Mouse (Mus musculus): ENCODE measurements around the gene Gm44511. TPM values are rescaled to one million over a fixed set of nuclear protein-coding genes. Genes with fewer than 3 reads are reported as not detected.
"Not testable (repeated sequence)": the region's sequence is repeated elsewhere in the genome, so short reads cannot be mapped to it uniquely, and the experiment has no call there.

Gm44511 gene
- polyA plus RNA-seq, 1 experiment from 2014 or later = 0.26 TPM

GRCm38 (mm10) chr6:128760416-128761143 is 65.5 kb downstream of the Gm44511 start:
- TF ChIP-seq CTCF (IDR thresholded peaks at IDR 0.05) = peak; percentile 83
- ATAC-seq (peak; percentile 67), DNase-seq (ENCODE audit: low spot score) (peak; percentile 79)
- H3K9me3 ChIP-seq (ENCODE audit: low read length); H3K27me3 ChIP-seq (replicated peaks; ENCODE audit: insufficient read depth, low read length); H3K36me3 ChIP-seq (ENCODE audit: insufficient read depth, low read length); H3K4me1 ChIP-seq (ENCODE audit: insufficient read depth, low read depth, low read length): not testable (repeated sequence)
- H3K4me3 ChIP-seq (ENCODE audit: low read depth, low read length) = peak overlapping the region; percentile 66
- peak overlapping the region; percentile 64 for H3K9ac ChIP-seq (replicated peaks; ENCODE audit: low read depth)
- 2% methylated on average over 44 of the region's 44 CpGs for WGBS
- H3K27ac ChIP-seq (ENCODE audit: low read length) = peak overlapping the region; percentile 86
- H3K4me2 ChIP-seq (replicated peaks; ENCODE audit: low read depth, low read length) = peak overlapping the region; percentile 48

- not testable (repeated sequence) for H3K9me3 ChIP-seq (ENCODE audit: low read length); H3K27me3 ChIP-seq (replicated peaks; ENCODE audit: insufficient read depth, low read length); H3K4me1 ChIP-seq (ENCODE audit: insufficient read depth, low read depth, low read length); H3K36me3 ChIP-seq (ENCODE audit: insufficient read depth, low read length)
- Histone ChIP-seq H3K9ac (replicated peaks; ENCODE audit: low read depth) (peak overlapping the region; percentile 64), H3K4me2 (replicated peaks; ENCODE audit: low read depth, low read length) (peak overlapping the region; percentile 48), H3K27ac (ENCODE audit: low read length) (peak overlapping the region; percentile 86), H3K4me3 (ENCODE audit: low read depth, low read length) (peak overlapping the region; percentile 66)
- 2% methylated on average over 22 of the region's 22 CpGs for WGBS
- peak; percentile 47 for ATAC-seq
- DNase-seq (ENCODE audit: low spot score) = peak; percentile 87
These were observed 66.1 kb downstream of the Gm44511 start for GRCm38 (mm10) chr6:128760016-128760415.

GRCm38 (mm10) chr6:128759221-128759950 is 66.7 kb downstream of the Gm44511 start:
- no peak overlapping the region for H3K4me2 ChIP-seq (replicated peaks; ENCODE audit: low read depth, low read length)
- WGBS = 84% methylated on average over 5 of the region's 5 CpGs
- TF ChIP-seq CTCF (IDR thresholded peaks at IDR 0.05) = no peak
- TF ChIP-seq EP300 (IDR thresholded peaks at IDR 0.05) = no peak
- ATAC-seq (no peak), DNase-seq (ENCODE audit: low spot score) (no peak)
- H3K27me3 ChIP-seq (replicated peaks; ENCODE audit: insufficient read depth, low read length) = no peaks in the 10 kb centered on the region
- H3K9me3 ChIP-seq (ENCODE audit: low read length) = no peaks in the 10 kb centered on the region
- H3K4me1 ChIP-seq (ENCODE audit: insufficient read depth, low read depth, low read length) = 0 out of 2 replicates have a peak, but pooled peaks cover 3% of the 10 kb centered on the region
- no peak overlapping the region for H3K9ac ChIP-seq (replicated peaks; ENCODE audit: low read depth)
- no peaks in the 10 kb centered on the region for H3K36me3 ChIP-seq (ENCODE audit: insufficient read depth, low read length)
- no peak overlapping the region for H3K4me3 ChIP-seq (ENCODE audit: low read depth, low read length)
- H3K27ac ChIP-seq (ENCODE audit: low read length) = no peak overlapping the region

GRCm38 (mm10) chr6:128755402-128755763 is 70.7 kb downstream of the Gm44511 start:
- not testable (repeated sequence) for H3K9ac ChIP-seq (replicated peaks; ENCODE audit: low read depth); H3K9me3 ChIP-seq (ENCODE audit: low read length); H3K4me1 ChIP-seq (ENCODE audit: insufficient read depth, low read depth, low read length); H3K4me3 ChIP-seq (ENCODE audit: low read depth, low read length); H3K4me2 ChIP-seq (replicated peaks; ENCODE audit: low read depth, low read length); DNase-seq (ENCODE audit: low spot score); H3K27ac ChIP-seq (ENCODE audit: low read length); H3K27me3 ChIP-seq (replicated peaks; ENCODE audit: insufficient read depth, low read length); ATAC-seq; H3K36me3 ChIP-seq (ENCODE audit: insufficient read depth, low read length)
- WGBS = 26% methylated on average over 4 of the region's 4 CpGs

- 62% methylated on average over 12 of the region's 12 CpGs for WGBS
- ATAC-seq; H3K9me3 ChIP-seq (ENCODE audit: low read length); H3K27me3 ChIP-seq (replicated peaks; ENCODE audit: insufficient read depth, low read length); H3K9ac ChIP-seq (replicated peaks; ENCODE audit: low read depth); DNase-seq (ENCODE audit: low spot score); H3K4me1 ChIP-seq (ENCODE audit: insufficient read depth, low read depth, low read length); H3K27ac ChIP-seq (ENCODE audit: low read length); H3K4me2 ChIP-seq (replicated peaks; ENCODE audit: low read depth, low read length); H3K4me3 ChIP-seq (ENCODE audit: low read depth, low read length); H3K36me3 ChIP-seq (ENCODE audit: insufficient read depth, low read length): not testable (repeated sequence)
These were observed 71.2 kb downstream of the Gm44511 start for GRCm38 (mm10) chr6:128754748-128755401.

GRCm38 (mm10) chr6:128754265-128754664 is 71.8 kb downstream of the Gm44511 start:
- 0 out of 2 replicates have a peak overlapping the region, but pooled peaks have one; percentile 17 for H3K4me2 ChIP-seq (replicated peaks; ENCODE audit: low read depth, low read length)
- H3K9ac ChIP-seq (replicated peaks; ENCODE audit: low read depth); H3K36me3 ChIP-seq (ENCODE audit: insufficient read depth, low read length); H3K4me1 ChIP-seq (ENCODE audit: insufficient read depth, low read depth, low read length); H3K27ac ChIP-seq (ENCODE audit: low read length); H3K27me3 ChIP-seq (replicated peaks; ENCODE audit: insufficient read depth, low read length); H3K4me3 ChIP-seq (ENCODE audit: low read depth, low read length); H3K9me3 ChIP-seq (ENCODE audit: low read length): not testable (repeated sequence)
- ATAC-seq (peak; percentile 86), DNase-seq (ENCODE audit: low spot score) (peak; percentile 39)
- 23% methylated on average over 10 of the region's 10 CpGs for WGBS

Measured in lung, postnatal 0 days (tissue).